Mouse (Mus musculus) right cerebral cortex, postnatal 10 days (tissue): ENCODE results near the gene Scrn2.

ENCODE experiments used
- DNase-seq, 2 experiments: peaks; one replicate each; pipeline ENCODE4 v3.0.0; 2021; ENCODE audit warnings: low spot score in 2 of 2

The Scrn2 gene

DNA sequence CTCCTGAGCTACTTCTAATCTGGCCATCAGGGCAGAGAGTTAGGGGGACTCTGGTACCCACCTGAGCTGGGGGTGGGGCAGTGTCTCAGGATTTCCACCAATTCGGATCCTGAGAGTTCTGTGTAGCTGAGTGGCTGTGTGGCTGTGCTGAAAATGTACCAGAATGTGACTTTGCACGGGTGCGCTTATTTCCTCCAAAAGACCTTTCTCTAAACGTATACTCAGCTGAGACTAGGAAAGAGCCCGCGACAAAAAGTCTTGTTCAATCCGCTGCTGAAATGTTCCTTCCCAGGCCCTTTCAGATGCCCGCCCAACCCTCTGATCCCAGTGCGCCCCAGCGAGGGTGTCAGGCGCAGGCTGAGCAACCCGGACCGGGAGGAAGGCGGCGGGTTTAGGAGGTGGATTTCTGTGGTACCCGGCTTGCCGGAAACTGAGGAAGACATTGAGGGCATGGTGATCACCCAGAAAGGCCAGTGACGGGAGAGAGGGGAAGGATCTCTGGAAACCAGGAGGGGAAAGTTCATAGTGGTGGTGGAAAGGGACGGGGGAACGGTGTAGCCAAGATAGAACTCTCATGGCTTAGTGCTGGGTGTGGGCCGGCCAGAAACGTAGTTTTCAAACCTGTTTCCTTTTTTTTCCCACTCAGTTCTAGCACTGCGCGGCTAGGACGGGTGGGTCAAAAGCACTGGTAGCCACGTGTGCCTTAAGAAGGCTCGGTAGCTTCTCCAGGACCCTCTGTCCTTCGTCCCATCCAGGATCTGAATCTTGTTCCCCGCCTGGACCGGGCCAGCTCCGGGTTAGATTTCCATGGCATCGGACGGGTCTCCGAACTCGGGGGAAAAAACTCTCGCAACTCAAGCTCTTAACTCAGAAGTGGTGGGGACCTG lies 11.8 kb upstream of the Scrn2 start:
- no peak for DNase-seq

DNA sequence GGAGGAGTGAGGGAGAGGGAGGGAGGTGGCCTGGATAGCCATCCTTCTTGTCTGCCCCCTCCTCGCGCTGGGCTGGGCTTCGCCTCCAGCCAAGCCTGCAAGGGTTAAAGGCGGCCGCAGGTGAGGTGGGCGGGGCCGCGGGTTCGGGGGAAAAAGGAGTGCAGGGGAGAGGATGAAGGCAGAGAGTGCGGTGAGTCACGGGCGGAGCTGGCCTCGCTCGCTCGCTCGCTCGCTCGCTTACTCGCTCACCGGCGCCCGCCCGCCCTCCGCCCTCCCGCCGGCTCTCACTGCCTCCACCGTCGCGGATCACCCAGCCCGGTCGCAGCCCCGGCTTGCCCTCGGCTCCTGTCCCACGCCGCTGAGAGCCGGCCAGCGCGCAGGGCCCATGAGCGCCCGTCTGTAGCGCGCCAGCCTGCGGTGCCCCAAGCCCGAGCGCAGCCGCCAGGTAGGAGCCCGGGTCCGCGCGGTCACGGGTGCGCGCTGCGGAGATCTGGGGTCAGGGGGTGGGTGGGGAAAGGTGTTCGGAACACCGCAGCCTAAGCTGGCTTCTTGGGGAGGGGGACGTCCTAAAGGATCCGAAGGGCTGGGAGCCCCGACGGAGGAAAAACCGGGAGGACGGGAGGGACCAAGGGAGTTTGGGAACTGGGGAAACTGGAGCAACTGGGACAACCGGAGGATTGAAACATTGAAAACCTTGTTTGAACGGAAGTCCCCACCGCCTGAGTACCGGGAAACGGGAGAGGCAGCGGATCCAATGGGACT lies 11.0 kb upstream of the Scrn2 start:
- no peak for DNase-seq

DNA sequence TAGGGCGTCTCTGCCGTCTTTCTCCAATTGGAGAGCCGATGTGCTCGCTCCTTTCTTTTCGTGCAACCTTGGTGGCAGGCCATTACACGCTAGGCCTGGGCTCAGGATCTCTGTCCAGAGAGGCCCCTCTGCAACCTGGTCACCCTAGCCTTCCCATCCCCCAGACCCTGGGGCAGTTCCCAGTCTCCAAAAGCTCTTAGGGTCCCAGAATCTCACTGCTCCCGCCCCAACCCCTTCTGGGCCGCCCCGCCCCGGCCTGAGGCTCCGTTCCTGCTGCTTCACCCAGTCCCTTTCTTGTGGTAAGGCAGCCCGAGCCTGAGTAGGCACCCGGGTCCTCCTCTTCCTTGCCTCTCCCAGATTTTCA lies 10.4 kb upstream of the Scrn2 start:
- no peak for DNase-seq

DNA sequence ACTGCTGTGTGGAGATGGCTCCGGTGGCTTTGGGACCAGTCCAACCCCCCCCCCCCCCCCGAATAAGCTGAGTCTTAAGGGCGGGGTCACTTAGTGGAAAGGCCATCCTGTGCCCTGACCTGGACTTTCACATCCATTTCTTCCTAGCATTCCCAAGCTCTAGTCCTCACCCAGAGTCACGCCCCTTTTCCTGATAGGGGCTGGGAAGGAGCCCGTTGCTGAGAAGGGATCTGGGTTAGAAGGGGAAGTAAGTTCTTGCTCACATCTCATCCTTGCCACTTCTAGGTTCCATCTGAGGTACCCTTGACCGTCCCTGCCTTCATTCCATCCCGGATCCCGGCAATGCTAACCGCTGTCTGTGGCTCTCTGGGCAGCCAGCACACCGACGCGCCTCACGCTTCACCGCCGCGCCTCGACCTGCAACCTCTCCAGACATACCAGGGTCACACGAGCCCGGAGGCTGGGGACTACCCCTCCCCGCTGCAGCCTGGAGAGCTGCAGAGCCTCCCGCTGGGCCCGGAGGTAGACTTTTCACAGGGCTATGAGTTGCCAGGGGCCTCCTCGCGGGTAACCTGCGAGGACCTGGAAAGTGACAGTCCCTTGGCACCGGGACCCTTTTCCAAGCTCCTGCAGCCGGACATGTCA lies 8.5 kb upstream of the Scrn2 start:
- no peak for DNase-seq

DNA sequence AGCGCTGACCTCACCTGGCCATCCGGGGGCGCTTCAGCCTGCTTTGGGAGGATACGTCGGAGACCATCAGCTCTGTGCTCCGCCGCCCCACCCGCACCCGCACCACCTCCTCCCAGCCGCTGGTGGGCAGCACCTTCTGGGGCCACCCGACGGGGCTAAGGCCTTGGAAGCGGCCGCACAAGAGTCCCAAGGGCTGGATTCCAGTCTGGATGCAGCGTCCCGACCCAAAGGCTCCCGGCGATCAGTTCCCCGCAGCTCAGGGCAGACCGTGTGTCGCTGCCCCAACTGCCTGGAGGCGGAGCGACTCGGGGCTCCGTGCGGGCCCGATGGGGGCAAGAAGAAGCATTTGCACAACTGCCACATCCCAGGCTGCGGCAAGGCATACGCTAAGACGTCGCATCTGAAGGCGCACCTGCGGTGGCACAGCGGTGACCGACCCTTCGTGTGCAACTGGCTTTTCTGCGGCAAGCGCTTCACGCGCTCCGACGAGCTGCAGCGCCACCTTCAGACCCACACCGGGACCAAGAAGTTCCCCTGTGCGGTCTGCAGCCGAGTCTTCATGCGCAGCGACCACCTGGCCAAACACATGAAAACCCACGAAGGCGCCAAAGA lies 7.8 kb upstream of the Scrn2 start:
- peak; percentile 55 to 77 for DNase-seq

DNA sequence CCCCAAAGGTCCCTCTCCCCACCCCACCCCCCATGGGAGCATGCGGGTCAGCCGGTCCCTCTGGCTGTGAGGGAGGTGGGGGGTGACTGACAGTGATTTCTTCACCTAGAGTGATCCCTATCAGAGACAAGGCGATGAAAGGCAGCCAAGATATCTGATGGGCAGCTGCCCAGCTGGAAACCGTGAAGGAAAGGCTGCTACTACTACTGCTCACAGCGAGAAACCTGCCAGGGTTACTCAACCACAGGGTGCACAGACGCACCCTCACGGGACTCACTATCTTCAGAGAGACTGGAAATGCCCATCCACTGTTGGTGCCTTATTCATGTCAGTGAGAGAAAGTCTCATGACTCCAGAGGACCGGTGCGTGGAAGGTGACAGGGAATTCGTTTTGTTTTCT lies 4.8 kb upstream of the Scrn2 start:
- no peak for DNase-seq

DNA sequence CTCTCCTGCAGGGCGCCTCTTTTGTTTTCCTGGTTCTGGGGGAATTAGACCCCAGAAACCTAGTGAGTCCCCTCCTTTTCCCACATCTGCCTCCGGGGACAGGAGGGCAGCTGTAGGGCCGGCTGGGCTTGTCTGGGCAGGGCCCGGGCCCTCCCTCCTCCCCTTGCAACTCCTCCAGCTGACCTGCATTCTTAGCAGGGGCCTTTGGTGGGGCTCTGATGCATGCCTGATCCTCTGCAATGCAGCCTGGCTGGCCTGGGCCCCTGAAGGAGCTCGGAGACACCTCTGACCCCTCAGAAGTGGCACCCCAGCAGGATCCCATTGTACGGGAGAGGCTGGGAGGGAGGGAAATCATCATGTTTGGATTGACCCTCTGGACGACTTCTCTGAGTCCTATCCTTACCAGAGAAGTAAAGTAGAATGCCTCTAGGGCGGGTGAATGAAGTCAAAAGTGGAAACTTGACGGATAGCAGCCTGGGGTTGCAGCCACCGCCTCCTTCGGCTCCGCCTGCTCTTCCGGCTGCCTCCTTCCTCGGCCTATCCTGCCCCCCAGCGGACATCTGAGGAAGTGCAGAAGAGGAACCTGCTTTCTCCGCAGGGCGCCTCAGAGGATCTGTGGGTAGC lies 3.9 kb upstream of the Scrn2 start:
- peak; percentile 81 to 90 for DNase-seq

DNA sequence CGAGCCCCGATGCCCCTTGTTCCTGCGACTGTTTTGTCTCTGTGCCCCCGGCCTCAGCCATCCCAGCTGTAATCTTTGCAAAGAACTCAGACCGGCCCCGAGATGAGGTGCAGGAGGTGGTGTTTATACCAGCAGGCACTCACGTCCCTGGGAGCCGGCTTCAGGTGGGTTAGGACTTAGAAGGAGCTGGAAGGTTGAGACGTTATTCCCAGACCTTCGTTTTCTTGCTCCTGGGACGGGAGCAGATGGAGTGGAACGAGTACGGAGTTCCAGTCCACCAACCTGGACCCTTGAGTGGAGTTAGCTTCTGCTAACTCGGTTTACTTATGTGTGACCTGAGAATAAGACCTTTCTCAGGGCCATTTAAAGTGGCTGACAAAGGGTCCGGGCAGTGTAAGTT lies 688 bp downstream of the Scrn2 start:
- DNase-seq = no peak

DNA sequence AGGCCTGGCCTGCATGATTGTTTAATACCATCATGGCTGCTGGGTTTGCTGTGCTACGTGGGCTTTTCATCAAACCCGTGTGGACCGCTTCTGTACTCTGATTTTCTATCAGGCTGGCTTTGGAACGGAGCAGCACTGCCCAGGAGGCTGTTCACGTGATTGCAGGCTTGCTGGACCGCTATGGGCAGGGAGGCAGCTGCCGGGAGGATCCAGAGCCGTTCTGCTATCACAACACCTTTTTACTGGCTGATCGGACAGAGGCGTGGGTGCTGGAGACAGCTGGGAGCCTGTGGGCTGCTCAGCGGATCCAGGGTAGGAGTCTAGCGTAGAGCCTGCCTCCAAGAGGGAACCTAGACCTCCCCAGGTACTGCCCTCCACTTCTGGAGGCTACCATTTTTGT lies 2.2 kb downstream of the Scrn2 start:
- DNase-seq = no peak

DNA sequence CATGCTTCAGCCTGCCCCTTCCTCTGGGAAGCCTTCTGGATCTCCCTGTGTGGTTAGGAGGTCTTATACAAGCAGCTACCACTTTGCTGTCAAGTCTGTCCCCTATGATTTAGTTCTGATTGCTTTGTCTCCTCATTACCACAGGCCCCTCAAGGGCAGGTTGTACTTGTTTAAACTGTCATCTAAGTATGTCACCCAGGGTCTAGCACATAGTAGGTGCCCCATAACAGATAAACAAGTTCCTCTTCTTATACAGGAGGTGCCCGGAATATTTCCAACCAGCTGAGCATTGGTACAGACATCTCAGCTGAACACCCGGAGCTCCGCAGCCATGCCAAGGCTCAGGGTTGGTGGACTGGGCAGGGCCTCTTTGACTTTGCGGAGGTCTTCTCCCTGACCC lies 2.8 kb downstream of the Scrn2 start:
- no peak for DNase-seq

DNA sequence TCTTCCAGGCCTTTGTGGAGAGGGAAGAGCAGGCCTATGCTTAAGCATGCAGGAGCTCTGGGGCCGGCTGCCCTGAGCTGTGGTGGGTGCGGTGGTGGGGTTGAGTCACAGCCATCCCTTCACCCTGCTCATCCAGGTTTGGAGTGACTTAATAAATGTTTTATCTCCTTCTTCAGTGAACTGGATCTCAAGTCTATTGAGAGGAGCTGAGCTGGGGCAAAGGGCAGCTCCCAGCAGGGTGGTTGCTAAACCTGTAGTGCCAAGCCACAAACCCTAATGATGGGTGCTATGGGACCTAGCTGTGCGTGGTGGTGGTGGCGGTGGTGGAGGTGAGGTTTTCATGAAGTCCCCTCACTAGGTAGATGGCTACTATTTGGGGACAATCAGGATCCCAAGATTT lies 4.0 kb downstream of the Scrn2 start:
- no peak for DNase-seq

DNA sequence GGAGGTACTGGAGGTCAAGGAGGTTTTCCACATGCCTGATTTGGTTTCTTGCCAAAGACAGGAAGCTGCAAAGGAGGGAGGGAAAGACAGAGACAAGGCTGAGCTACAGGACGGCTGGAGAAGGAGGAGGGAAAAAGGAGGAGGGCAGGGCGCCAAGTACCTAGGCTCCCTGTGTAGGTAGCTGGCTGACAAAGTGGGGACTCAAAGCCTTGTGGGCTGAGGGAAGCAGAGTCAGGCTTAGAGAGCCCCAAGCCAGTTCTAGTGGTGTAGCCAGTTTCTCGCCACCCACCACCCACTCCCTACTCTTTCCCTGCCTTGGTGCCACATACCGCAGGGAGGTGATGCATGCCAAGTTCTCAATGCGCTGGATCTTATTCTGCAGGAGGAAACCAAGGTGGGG lies 6.4 kb downstream of the Scrn2 start:
- no peak for DNase-seq

DNA sequence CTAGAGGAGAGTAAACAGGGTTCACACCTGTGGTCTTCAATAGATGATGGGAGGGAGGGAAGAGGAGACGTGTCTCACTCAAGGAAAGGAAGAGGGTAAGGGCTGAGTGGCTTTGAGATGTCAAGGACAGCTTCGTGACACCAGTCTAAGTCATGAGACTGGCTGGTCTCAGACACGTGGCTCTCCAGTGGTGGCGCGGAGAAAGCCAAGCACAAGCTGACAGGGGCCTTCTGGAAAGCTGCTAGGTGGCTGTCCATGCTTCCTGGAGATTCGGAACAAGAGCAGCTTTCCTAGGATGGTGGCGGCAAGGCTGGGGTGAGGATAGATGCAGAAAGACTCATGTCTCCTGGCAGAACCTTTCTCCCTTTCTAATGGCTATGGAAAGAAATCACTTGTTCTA lies 9.1 kb downstream of the Scrn2 start:
- DNase-seq = no peak

DNA sequence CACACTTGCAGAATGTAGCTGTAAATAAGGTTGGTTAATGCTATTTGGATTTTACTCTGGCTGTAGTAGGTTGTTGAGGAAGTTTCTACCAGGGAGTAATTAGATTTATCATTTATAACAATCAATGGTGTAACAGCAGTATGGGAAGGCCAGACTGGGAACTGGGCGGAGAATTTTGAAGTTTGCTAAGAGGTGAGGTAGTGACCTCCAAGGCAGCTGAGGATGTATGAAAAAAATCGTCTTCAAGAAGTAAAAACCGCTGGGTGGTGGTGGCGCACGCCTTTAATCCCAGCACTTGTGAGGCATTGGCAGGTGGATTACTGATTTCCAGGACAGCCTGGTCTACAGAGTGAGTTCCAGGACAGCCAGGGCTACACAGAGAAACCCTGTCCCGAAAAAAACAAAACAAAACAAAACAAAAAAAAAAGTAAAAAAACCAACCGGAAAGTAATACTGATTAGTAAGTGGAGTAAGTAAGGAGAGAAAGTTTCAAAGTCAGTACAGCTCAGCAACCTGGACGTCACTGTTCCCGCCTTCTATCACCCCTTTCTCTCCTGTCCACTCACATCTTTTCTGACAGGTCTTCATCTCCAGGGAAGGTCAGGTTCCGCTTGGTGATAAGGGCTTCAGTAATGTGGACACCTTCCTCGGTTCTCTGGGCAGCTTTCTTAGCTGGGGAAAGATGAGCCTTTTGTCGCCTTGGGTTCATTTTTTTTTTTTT lies 10.7 kb downstream of the Scrn2 start:
- no peak for DNase-seq

DNA sequence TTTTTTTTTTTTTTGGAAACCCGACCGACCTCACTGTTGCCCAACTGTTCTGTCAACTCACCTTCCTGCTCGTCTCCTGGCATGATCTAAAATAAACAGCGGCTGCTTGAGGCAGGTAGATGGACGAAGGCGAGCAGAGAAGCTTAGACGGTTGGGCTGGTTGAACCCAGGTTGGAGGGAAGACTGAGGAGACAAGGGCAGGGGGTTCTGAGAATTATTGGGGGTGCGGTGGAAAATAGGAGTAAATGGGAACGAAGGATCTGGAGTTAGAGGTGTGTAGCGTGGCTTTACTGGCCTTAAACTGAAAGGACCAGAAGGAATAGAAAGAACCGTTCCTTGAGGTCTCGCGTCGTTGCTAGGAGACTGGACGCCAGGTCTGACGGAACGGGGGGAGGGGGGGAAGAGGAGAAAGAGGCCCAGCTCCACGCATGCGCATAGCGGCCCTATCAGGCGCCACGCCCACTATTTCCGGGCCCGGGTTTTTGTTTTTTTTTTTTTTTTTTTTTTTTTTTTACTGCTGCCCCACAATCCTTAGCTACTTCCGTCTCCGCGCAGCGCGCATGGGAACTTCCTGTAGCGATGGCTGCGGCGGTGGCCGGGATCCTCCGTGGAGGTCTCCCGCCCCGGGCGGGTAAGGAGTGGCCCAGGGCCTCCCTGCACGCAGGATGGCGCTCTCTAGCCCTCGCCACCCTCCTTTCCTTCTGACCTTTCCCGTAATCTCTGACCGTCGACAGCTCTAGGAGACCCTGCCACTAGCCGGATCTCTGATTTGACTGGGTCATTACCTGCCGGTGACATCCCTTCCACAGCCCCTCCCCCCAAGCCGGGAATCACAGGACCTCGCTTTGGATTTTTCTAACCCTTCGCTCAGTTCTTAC lies 11.5 kb downstream of the Scrn2 start, which contains the start of the genes Lrrc46 and Mrpl10:
TSS of gene Lrrc46 (minus strand) at position 386 of the 878 bp plus-strand sequence.
TSS of gene Mrpl10 (plus strand) at position 539 of the 878 bp plus-strand sequence.
- peak; percentile 92 to 93 for DNase-seq

DNA sequence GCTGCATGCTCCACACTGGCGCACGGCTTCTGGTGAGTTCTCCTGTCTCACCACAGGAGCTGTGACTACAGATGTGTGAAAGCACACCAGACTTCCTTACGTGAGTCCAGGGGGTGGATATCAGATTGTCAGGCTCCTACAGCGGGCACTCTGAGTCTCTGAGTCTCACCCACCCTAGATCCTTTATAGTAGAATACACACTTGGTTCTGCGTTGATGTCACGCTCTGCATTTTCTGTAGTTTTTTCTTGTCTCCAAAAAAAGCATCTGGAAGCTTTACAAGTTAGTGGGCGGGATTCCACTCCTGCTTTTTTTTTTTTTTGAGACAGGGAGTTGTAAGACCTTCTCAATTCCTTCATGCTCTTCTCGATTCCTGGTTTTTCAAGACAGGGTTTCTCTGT lies 15.2 kb downstream of the Scrn2 start:
- DNase-seq = no peak

DNA sequence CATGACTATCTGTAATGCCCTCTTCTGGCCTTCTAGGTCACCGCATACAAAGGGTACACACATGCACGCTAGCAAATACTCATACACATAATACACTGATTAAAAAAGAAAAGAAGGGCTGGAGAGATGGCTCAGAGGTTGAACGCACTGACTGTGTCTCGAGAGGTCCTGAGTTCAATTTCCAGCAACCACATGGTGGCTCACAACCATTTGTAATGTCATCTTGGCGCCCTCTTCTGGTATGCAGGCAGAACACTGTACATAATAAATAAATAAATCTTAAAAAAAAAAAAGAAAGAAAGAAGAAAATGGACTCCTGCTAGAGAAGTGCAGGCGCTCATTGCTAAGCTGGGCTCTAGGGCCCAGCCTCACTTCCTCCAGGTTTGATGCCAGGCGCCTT lies 16.1 kb downstream of the Scrn2 start:
- DNase-seq = no peak

DNA sequence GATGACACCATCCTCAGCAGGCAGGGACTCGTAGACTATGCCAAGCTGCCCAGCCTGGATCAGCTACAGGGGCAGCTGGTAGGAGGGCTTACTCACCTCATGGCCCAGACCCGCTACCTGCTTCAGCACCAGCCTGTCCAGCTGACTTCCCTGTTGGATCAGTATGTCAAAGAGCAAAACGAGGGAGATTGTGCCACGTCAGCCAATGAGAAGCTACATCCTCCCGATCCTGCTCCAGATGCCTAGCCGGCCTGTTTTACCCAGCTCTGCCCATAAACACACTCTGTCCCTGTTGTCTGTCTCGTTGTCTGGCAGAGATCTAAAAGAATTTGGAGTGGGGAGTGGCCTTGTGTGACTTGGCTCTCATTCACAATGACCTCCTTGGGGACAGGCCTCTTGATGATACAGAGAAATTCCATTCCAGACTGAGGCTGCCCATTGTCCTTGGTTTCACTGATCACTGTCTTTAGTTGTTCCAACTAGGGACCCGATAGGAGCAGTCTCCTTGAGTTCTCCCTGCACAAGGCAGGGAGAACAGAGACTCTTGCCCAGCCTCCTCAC lies 18.4 kb downstream of the Scrn2 start:
- no peak for DNase-seq

DNA sequence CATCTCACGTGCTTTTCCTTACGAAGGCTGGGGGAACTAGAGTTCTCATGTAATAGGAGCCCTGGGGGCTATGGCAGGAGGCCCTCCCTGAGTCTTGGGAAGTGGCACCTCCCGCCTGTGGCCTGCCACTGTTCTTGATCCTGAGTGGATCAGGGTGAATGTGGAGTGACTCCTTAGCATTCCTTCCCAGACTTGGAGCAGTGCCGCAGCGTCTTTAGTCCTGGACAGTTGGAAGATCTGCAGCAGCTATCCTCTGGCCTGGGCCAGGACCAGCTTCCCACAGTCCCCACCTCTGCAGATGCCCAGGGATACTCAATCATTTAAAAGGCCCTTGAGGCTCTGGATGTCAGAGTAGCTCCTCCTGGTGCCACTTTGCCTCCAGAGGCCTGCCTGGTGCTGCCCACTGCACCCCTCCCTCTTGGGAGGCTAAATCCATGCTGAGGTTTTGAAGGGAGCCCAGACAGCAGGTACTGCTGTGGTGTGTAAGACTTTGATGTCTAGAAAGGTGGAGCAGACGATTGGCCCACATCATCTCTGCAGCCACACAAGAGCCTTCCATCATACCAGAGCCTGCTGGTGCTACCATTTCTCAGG lies 19.9 kb downstream of the Scrn2 start:
- no peak for DNase-seq
